Mouse (Mus musculus): ENCODE measurements around the gene 9330161L09Rik. TPM values are rescaled to one million over a fixed set of nuclear protein-coding genes. Genes with fewer than 3 reads are reported as not detected.

Gene 9330161L09Rik
- polyA plus RNA-seq, 1 experiment = 1.2 TPM

GRCm38 (mm10) chr12:103433430-103433829, 25.8 kb upstream of the 9330161L09Rik start:
- Histone ChIP-seq H3K4me1 (ENCODE audit: control insufficient read depth, insufficient read depth, low read length) (peaks cover 12% of the 10 kb centered on the region), H3K4me3 (replicated peaks; ENCODE audit: extremely low read depth, low read depth, low read length) (no peak overlapping the region)
- TF ChIP-seq POLR2A (IDR thresholded peaks at IDR 0.05; ENCODE audit: borderline replicate concordance, extremely low read depth, low read depth, low read length) (no peak), CTCF (IDR thresholded peaks at IDR 0.05; ENCODE audit: insufficient read depth, low read length) (no peak)
- 70% methylated on average over 2 of the region's 2 CpGs for WGBS
- no peak for DNase-seq

DNA sequence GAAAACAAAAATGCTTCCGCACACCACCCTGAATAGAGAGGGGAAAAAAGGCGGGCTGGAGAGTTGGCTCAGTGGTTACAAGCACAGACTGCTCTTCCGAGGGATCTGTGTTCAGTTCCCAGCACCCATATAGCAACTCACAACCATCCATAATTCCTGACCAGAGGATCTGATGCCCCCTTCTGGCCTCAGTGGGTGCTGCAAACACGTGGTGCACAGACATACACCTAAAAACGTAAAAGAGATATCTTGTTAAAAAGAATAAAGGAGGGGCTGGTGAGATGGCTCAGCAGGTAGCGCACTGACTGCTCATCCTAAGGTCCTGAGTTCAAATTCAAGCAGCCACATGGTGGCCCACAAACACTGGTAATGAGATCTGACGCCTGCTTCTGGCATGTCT, 19.1 kb upstream of the 9330161L09Rik start:
- 92% methylated on average over 7 of the region's 7 CpGs for WGBS
- Histone ChIP-seq H3K4me1 (ENCODE audit: control insufficient read depth, insufficient read depth, low read length) (peaks cover 16% of the 10 kb centered on the region), H3K4me3 (replicated peaks; ENCODE audit: extremely low read depth, low read depth, low read length) (no peak overlapping the region)
- TF ChIP-seq POLR2A (IDR thresholded peaks at IDR 0.05; ENCODE audit: borderline replicate concordance, extremely low read depth, low read depth, low read length) = no peak
- no peak for TF ChIP-seq CTCF (IDR thresholded peaks at IDR 0.05; ENCODE audit: insufficient read depth, low read length)
- no peak for DNase-seq

DNA sequence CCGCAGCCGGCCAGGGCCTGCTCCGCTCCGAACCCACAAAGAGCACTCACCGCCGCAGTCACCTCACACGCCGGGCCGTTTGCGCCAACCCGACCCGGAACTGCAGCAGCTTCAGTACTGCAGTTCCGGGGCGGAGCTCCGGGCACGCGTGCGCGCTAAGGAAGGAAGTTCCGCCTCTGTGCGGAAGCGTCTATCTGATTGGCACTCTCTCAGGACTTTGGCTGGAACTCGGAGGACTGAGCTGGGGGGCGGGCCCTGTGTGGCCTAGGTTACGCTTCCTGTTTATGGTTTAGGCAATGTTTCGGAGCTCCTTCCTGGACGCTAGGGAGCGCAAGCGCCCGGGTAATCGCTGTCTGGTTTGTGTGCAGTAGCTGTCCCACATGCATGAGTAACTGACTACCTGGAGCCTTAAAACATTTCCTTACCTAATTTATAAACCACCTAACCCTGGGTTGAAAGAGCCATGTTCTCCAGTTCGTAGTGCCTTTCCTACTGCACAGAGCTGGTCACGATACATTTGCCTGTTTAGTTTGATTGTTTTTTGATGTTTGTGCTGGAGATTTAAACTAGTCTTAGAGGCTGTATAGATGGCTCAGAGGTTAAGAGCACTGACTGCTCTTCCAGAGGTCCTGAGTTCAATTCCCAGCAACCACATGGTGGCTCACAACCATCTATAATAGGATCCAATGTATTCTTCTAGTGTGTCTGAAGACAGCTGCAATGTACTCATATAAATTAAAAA, 18.3 kb upstream of the 9330161L09Rik start, which contains the start of gene Ddx24:
Ddx24 (minus strand) TSS at position 102 of the 742 bp plus-strand sequence.
- Histone ChIP-seq H3K4me3 (replicated peaks; ENCODE audit: extremely low read depth, low read depth, low read length) (peak within 1 kb of the TSS; percentile 94), H3K4me1 (ENCODE audit: control insufficient read depth, insufficient read depth, low read length) (peaks cover 16% of the 10 kb centered on the region)
- DNase-seq = peak; percentile 97
- TF ChIP-seq POLR2A (IDR thresholded peaks at IDR 0.05; ENCODE audit: borderline replicate concordance, extremely low read depth, low read depth, low read length) = peak; percentile 71; the same call in 1 of the 2 replicates
- peak; percentile 95 for TF ChIP-seq CTCF (IDR thresholded peaks at IDR 0.05; ENCODE audit: insufficient read depth, low read length)
- WGBS = 1% methylated on average over 33 of the region's 33 CpGs

DNA sequence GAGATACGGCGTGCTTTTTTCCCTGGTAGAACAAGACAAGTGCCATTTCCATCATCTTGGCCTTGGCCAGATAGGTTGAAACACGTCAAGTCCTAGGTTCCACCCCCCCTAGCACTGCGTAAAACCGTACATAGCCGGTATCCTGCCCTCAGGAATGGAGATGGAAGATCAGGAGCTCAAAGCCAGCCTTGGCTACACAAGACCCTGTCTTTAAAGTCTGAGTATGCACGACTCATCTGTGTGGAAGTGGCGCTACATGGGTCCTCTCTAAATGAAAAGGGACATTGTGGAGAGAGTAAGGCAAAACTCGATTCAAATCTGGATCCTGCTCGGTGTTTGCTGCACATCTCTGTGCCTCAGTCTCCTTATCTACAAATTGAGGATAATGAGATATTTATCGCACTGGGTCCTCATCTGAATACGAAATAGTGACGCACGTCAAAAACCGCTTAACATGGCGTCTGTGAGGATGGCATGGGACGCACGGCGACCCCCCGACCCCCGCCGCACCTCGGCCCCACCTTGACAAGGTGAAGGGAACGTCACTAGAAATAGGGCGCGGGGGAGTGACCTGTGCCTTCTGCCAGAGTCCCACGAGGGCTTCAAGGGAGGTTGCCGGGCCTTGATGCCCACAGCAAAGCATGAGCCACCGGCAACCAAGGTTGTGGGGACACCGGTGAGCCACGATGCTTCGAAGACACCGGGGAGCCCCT, 17.6 kb upstream of the 9330161L09Rik start:
- TF ChIP-seq CTCF (IDR thresholded peaks at IDR 0.05; ENCODE audit: insufficient read depth, low read length) = no peak
- TF ChIP-seq POLR2A (IDR thresholded peaks at IDR 0.05; ENCODE audit: borderline replicate concordance, extremely low read depth, low read depth, low read length) = no peak
- peaks cover 16% of the 10 kb centered on the region for H3K4me1 ChIP-seq (ENCODE audit: control insufficient read depth, insufficient read depth, low read length)
- H3K4me3 ChIP-seq (replicated peaks; ENCODE audit: extremely low read depth, low read depth, low read length) = peak overlapping the region; percentile 94
- DNase-seq = no peak
- WGBS = 7% methylated on average over 33 of the region's 33 CpGs

- no peak for TF ChIP-seq POLR2A (IDR thresholded peaks at IDR 0.05; ENCODE audit: borderline replicate concordance, extremely low read depth, low read depth, low read length)
- TF ChIP-seq CTCF (IDR thresholded peaks at IDR 0.05; ENCODE audit: insufficient read depth, low read length) = no peak
- 92% methylated on average over 10 of the region's 10 CpGs for WGBS
- H3K4me1 ChIP-seq (ENCODE audit: control insufficient read depth, insufficient read depth, low read length) = no peaks in the 10 kb centered on the region
Measured at GRCm38 (mm10) chr12:103408144-103408543, 524 bp upstream of the 9330161L09Rik start.

GRCm38 (mm10) chr12:103404131-103404530, 3.5 kb downstream of the 9330161L09Rik start:
- Histone ChIP-seq H3K4me1 (ENCODE audit: control insufficient read depth, insufficient read depth, low read length) (no peaks in the 10 kb centered on the region), H3K4me3 (replicated peaks; ENCODE audit: extremely low read depth, low read depth, low read length) (no peak overlapping the region)
- 86% methylated on average over 18 of the region's 18 CpGs for WGBS
- TF ChIP-seq POLR2A (IDR thresholded peaks at IDR 0.05; ENCODE audit: borderline replicate concordance, extremely low read depth, low read depth, low read length) = no peak
- no peak for TF ChIP-seq CTCF (IDR thresholded peaks at IDR 0.05; ENCODE audit: insufficient read depth, low read length)
- no peak for DNase-seq

More at GRCm38 (mm10) chr12:103408144-103408543, 524 bp upstream of the 9330161L09Rik start:
- no peak for DNase-seq
- H3K4me3 ChIP-seq (replicated peaks; ENCODE audit: extremely low read depth, low read depth, low read length) = no peak overlapping the region

GRCm38 (mm10) chr12:103396751-103397150, 10.9 kb downstream of the 9330161L09Rik start:
- TF ChIP-seq CTCF (IDR thresholded peaks at IDR 0.05; ENCODE audit: insufficient read depth, low read length) = no peak
- no peak for TF ChIP-seq POLR2A (IDR thresholded peaks at IDR 0.05; ENCODE audit: borderline replicate concordance, extremely low read depth, low read depth, low read length)
- Histone ChIP-seq H3K4me1 (ENCODE audit: control insufficient read depth, insufficient read depth, low read length) (no peaks in the 10 kb centered on the region), H3K4me3 (replicated peaks; ENCODE audit: extremely low read depth, low read depth, low read length) (no peak overlapping the region)
- no peak for DNase-seq
- WGBS = 65% methylated on average over 7 of the region's 7 CpGs

- 58% methylated on average over 12 of the region's 12 CpGs for WGBS
- Histone ChIP-seq H3K4me3 (replicated peaks; ENCODE audit: extremely low read depth, low read depth, low read length) (no peak overlapping the region), H3K4me1 (ENCODE audit: control insufficient read depth, insufficient read depth, low read length) (no peaks in the 10 kb centered on the region)
- DNase-seq = no peak
- no peak for TF ChIP-seq POLR2A (IDR thresholded peaks at IDR 0.05; ENCODE audit: borderline replicate concordance, extremely low read depth, low read depth, low read length)
- TF ChIP-seq CTCF (IDR thresholded peaks at IDR 0.05; ENCODE audit: insufficient read depth, low read length) = no peak
Measured at GRCm38 (mm10) chr12:103395486-103396275, 11.9 kb downstream of the 9330161L09Rik start.

- H3K4me3 ChIP-seq (replicated peaks; ENCODE audit: extremely low read depth, low read depth, low read length) = no peak overlapping the region
- TF ChIP-seq CTCF (IDR thresholded peaks at IDR 0.05; ENCODE audit: insufficient read depth, low read length) (no peak), POLR2A (IDR thresholded peaks at IDR 0.05; ENCODE audit: borderline replicate concordance, extremely low read depth, low read depth, low read length) (no peak)
- 46% methylated on average over 6 of the region's 6 CpGs for WGBS
- no peak for DNase-seq
- H3K4me1 ChIP-seq (ENCODE audit: control insufficient read depth, insufficient read depth, low read length) = no peaks in the 10 kb centered on the region; the same call in none of the 2 replicates
Measured at GRCm38 (mm10) chr12:103393528-103393927, 14.1 kb downstream of the 9330161L09Rik start.

Measured in lung, adult 2 months (tissue).